Mouse (Mus musculus) cerebellum, postnatal 36 days (tissue): Measurements from ENCODE around the gene Rin3.

ENCODE experiments used
- DNase-seq, 2 experiments: peaks; one replicate each; pipeline ENCODE4 v3.0.0; 2021 to 2022; ENCODE audit warnings: mixed read lengths in 2 of 2

Gene Rin3

DNA sequence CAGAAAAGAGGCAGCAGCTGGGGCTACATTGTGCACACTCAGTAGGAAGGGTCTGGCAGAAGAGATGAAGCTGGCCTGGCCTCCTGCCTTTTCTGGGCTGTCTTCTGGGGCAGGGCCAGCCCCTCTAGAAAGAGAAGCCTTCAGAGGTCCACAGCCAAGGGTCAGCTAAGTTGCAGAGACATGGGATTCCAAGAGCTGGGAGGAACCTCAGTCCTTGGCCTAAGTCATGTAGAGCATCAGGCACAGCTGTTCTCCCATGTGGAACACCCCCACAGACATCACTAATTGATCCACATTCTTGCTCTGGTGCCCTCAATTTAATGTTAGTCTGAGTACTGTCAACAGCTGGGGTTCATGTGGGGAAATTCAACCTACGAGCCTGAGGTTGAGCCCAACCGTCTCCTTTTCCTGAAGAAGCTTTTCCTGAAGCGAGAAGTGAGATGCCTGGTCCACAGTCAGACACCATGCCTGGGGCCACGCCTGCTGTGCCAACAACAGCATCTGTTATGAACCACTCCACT lies 20.0 kb downstream of the Rin3 start:
- no peak for DNase-seq

DNA sequence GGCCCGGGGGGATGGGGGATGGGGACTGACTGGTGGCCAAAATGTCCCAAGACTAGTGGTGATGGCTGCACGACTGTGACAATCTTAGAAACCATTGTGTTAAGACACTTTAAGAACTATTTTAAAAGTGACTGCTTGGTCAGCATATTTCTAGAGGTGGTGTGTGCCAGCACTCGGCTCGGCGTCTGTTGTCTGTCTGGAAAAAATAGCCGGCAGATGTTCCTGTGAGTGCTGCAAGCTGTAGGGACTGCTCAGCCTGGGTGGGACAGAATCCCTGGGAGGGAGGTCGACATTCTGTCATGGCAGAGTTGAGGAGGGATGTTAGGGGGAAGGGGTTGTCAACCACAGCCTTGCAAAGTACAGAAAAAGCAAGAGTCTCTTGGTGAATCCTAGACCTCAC lies 21.0 kb downstream of the Rin3 start:
- no peak for DNase-seq

DNA sequence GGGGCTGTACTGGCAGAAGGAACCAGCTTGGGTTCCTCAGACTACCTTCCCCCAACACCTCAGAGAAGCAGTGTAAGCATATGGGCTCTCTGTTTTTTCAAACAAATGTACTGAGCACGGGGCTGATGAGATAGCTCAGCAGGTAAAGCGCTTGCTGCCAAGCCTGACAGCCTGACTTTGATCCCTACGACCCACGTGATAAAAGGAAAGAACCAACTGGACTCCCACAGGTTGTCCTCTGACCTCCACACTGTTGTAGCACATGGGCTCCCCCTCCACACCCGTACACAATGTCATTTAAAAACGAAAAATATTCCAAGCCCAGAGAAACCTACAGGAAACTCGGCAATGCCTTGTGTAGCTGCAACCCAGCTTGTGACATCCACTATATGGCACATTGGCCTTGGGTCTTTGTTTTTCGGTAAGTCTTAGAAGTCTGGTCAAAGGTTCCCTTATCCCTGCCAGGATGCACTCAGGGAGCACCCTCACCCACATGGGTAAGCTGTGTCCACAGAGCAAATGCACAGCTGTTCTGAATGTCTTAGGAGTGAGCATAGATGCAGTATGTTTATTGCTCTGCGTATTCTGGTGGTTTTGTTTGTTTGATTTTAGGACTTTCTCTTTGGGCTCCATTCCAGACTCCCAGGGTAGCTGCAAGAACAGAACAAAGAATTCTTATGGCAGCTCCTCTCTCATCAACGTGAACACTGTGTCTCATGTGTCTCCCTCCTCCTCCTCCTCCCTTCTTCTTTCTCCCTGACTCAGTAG lies 22.4 kb downstream of the Rin3 start:
- peak; percentile 43 to 58 for DNase-seq

- DNase-seq: peak in 1 of 2 experiments; percentile 18
Observed at GRCm38 (mm10) chr12:102308001-102308456, 25.2 kb downstream of the Rin3 start.

DNA sequence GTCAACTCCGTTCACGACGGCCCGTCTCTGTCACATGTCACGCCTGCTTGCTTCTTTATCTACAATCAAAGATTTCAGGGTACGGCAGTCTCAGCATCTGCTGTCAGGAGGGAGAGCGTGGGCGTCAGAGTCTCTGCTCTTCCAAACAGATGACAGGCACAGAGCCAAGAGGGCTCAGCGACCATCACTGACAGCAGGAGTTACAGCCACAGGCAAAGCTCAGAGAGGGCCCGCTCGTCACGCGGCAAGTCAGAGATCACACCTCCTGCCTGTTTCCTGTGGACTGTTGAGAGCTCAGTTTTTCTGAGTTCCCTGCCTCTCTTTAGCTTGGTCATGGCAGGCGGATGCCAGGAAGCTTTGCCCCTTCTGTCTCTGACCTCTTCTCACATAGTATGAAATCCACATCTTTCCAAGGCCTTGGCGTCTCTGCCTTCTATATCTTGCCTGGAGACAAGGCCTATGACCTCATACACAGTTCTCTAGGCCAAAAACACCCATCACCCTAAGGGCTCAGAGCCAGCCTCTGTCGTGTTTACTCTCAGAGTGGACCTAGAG lies 25.7 kb downstream of the Rin3 start:
- no peak for DNase-seq

DNA sequence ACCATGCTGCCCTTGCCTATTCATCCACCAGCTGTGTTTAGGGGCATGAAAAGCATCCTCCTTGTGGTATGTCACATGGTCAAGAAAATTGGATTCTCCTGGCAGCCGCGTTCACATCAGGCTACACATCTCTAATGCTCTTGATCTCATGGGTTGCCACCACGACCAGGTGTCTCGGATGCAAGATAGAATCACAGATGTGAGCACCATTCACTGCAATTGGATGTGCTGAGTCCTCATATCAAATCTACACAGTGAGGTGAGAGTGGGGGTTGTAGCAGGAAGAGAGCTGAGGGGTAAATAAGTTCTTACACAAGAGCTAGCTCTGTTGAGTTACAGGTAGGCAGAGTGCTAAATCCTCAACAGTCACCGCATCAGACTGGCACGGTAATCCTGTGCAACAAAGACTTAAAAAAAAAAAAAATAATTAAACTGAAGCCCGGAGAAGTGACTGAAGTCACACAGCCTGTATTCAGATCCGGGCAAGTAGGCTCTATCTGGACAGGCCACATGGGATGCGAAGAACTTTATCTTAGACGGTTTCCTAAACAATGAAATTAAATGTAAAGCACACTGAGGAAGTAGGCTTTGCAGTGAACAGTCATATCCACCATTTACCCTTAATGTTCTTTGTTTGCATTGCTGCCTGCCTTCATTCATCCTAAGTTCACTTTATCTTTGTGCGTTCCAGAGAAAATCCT lies 26.4 kb downstream of the Rin3 start:
- DNase-seq: no peak

GRCm38 (mm10) chr12:102309800-102310195 lies 26.9 kb downstream of the Rin3 start:
- no peak for DNase-seq

GRCm38 (mm10) chr12:102310261-102310660 lies 27.4 kb downstream of the Rin3 start:
- no peak for DNase-seq

DNA sequence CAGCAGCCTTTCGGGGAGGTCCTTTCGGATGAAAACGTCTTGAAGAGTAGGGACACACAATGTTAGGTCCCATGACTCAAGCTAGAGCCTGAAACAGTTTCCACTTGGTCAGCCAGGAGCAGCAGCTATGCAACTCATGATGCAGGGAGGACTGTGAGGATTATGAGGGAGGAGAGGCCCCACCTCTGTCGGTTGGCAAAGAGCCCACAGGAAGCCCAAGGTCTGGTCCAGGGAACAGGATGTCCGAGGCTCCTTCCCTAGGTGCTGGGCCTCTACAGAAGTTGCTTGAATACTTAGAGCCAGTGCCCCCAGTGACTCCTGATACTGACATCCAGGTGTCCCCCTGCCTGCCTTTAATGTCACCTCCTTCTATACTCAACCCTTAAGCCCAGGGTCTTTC lies 28.6 kb downstream of the Rin3 start:
- no peak for DNase-seq

GRCm38 (mm10) chr12:102319150-102319549 lies 36.3 kb downstream of the Rin3 start:
- DNase-seq: no peak

DNA sequence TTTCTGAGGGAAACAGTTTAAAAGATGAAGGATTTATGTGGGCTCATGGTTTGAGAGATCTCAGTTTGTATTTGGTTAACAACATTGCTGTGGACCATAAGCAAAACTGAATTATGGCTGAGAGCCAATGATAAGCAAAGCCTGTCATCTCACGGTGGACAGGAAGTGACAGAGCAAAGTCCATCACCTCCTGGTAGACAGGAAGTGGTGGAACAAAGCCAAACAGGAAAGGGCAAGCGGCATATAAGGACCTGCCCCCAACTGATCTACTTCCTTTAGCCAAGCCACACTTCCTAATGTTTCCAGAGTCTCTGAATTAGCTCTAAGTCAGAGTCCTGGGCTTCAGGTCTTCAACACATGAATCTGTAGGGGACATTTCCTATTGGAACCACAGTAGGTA lies 37.1 kb downstream of the Rin3 start:
- DNase-seq: no peak

DNA sequence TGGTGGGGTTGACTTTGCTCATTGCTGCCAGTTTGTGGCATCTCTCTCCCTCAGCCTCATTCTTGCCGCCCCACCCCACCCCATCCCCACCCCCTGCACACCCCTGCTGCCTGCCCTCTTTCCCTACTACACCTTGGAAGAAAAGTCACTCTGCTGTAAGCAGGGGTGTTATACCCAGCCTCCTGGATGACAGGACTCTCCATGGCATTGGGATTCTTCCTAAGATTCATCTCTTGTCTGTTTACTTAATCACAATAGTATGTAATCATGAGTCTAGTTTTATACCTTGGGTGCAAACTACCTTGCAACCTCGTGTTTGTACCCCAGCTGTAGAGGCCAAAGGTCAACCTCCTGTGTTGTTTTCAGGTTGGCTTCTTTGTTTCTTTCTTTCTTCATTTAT lies 37.5 kb downstream of the Rin3 start:
- no peak for DNase-seq

- DNase-seq: no peak
Observed at GRCm38 (mm10) chr12:102321064-102321728, 38.3 kb downstream of the Rin3 start.

- DNase-seq: no peak
Observed at GRCm38 (mm10) chr12:102321855-102322254, 39.0 kb downstream of the Rin3 start.

- DNase-seq: no peak
Observed at GRCm38 (mm10) chr12:102323392-102323791, 40.5 kb downstream of the Rin3 start.

- DNase-seq: no peak
Observed at GRCm38 (mm10) chr12:102324156-102324885, 41.5 kb downstream of the Rin3 start.

- no peak for DNase-seq
Observed at GRCm38 (mm10) chr12:102324886-102325220, 42.0 kb downstream of the Rin3 start.

GRCm38 (mm10) chr12:102326753-102327340 lies 44.0 kb downstream of the Rin3 start:
- no peak for DNase-seq

GRCm38 (mm10) chr12:102327525-102327924 lies 44.7 kb downstream of the Rin3 start:
- DNase-seq: no peak

DNA sequence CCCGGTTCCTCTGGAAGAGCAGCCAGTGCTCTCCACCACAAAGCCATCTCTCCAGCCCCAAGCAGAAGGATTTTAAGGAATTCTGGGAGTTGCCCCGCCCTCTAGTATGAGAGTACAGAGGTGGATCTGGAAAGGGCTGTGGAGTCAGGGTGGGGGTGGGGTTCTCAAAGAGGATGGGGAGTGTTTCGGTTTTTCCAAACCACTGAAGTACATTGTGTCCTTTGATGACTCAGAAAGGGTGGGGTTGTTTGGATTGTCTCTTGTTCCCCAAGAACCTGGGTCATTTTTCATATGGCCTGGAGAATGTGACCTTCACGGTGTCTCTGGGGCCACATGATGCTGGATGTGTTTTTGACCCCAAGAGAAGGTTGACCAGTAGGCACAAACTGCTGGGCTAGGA lies 45.2 kb downstream of the Rin3 start:
- DNase-seq: no peak

DNA sequence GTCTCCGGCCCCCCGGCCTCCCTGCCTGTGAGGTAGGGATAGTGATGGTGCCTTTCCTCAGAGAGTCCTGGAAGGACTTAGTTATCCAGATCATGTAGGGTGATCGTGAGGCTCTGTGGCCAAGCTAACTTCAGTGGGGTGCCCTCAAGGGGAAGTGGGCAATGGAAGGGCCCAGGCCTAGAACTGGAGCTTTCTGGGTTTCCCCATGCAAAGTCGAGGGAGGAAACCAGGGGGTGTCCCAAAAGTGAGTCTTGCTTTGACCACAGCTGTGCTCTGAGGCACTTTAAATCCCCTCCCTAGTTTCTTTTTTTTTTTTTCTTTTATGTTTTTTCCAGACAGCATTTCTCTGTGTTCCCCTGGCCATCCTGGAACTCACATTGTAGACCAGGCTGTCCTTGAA lies 47.3 kb downstream of the Rin3 start:
- DNase-seq: no peak

DNA sequence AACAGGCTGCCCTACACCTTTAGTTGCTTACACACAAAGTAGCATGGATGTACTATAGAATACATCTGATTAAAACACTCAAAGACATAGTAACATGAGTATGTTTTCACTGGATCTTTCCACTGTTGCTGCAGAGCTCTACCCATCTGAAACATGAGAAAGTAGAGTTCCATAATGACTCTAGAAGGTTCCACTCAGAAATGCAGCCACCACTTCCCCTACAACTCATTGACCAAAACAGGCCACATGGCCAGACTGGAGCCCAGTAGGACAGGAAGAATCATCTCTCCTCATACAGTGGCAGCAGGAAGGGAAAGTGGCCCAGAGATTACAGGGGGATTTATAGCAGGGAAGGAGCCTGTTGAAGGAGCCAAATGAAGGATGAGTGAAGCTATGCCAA lies 47.9 kb downstream of the Rin3 start:
- DNase-seq: peak in 1 of 2 experiments; percentile 5
